In the genomic region with DNA sequence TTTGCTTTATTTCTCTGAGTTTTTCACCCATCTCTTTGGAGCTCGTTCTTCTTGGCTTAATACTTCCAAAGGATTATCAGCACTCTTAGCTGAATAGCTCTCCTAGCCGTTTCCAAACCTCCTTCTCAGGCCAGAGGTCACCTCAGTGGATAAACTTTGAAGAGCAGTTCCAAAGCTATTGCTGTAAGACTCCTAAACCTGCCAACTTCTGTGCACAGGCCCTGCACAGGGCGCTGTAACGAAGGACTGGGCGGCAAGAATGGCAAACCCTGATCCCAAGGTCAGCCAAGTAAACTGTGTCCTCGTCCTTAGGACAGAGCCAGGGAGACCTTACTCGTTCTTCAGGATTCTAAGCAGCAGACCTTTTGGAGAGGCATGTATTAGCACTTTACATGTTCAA, we compare ENCODE assay signal across 11 mouse cellular contexts. TPM values are rescaled to one million over a fixed set of nuclear protein-coding genes. Genes with fewer than 3 reads are reported as not detected.
DNase-seq lines count a peak whose midpoint lies in the region; ATAC-seq and TF ChIP-seq lines count a peak whose summit lies in the region.
"Had no signal": no experiment of that assay in that cellular context is flagged by ENCODE, and none has a peak within 500 bp of the region (broad histone marks: within the 10 kb centered on the region; RNA-seq: fewer than 3 reads in every experiment).

No protein-coding gene starts in this region.

- H3K4me2 ChIP-seq in stomach, postnatal 0 days (replicated peaks; ENCODE audit: low read depth) = no peak overlapping the region
- H3K4me2 ChIP-seq in forebrain, embryonic 12.5 days = no peak overlapping the region
- H3K4me2 ChIP-seq: neural tube, embryonic 13.5 days had no signal

- DNase-seq in adrenal gland, adult (ENCODE audit: inconsistent age in 2 of 2, low spot score in 1 of 2) = peak; percentile 47 to 87
- no peak for DNase-seq in adrenal gland, postnatal 4 days (ENCODE audit: low spot score in 2 of 2)
- DNase-seq in urinary bladder, postnatal 14 days (ENCODE audit: low spot score) = peak; percentile 37
- DNase-seq in urinary bladder, adult 2 months (ENCODE audit: low spot score) = no peak
- peak; percentile 25 for DNase-seq in kidney, postnatal 10 days
- no peak for DNase-seq in stomach, postnatal 0 days (ENCODE audit: low spot score)
- DNase-seq in frontal cortex, postnatal 10 days (ENCODE audit: low spot score in 2 of 2) = no peak

- no peak for ATAC-seq in stomach, postnatal 0 days (ENCODE audit: low FRiP score, low TSS enrichment)
- no peak for ATAC-seq in forebrain, embryonic 12.5 days (ENCODE audit: low FRiP score)
- ATAC-seq: forebrain, embryonic 16.5 days had no signal

- no peak for TF ChIP-seq CTCF in stomach, postnatal 0 days (IDR thresholded peaks at IDR 0.05; ENCODE audit: low read depth)

- H3K27me3 ChIP-seq in stomach, postnatal 0 days (ENCODE audit: control insufficient read depth, insufficient read depth, low read length) = no peaks in the 10 kb centered on the region
- H3K27me3 ChIP-seq in forebrain, embryonic 12.5 days = no peaks in the 10 kb centered on the region
- H3K27me3 ChIP-seq: neural tube, embryonic 13.5 days had no signal

- H3K9me3 ChIP-seq in stomach, postnatal 0 days (ENCODE audit: control insufficient read depth, low read length) = no peaks in the 10 kb centered on the region
- no peaks in the 10 kb centered on the region for H3K9me3 ChIP-seq in forebrain, embryonic 12.5 days
- H3K9me3 ChIP-seq: neural tube, embryonic 13.5 days had no signal

- H3K27ac ChIP-seq in stomach, postnatal 0 days (replicated peaks) = peak overlapping the region; percentile 59; the same call in 1 of the 2 replicates
- no peak overlapping the region for H3K27ac ChIP-seq in forebrain, embryonic 12.5 days
- H3K27ac ChIP-seq: kidney, postnatal 0 days; neural tube, embryonic 13.5 days had no signal

- H3K36me3 ChIP-seq in stomach, postnatal 0 days (ENCODE audit: control insufficient read depth, insufficient read depth, low read length) = 0 out of 2 replicates have a peak, but pooled peaks cover 4% of the 10 kb centered on the region
- peaks cover 9% of the 10 kb centered on the region for H3K36me3 ChIP-seq in forebrain, embryonic 12.5 days (replicated peaks)

- H3K4me1 ChIP-seq in stomach, postnatal 0 days (replicated peaks; ENCODE audit: control insufficient read depth, insufficient read depth) = peaks cover 7% of the 10 kb centered on the region; the same call in 1 of the 2 replicates
- H3K4me1 ChIP-seq in forebrain, embryonic 12.5 days = peaks cover 25% of the 10 kb centered on the region

- H3K4me3 ChIP-seq in stomach, postnatal 0 days (ENCODE audit: low read depth, low read length) = no peak overlapping the region
- no peak overlapping the region for H3K4me3 ChIP-seq in forebrain, embryonic 12.5 days (replicated peaks)
- H3K4me3 ChIP-seq: neural tube, embryonic 13.5 days had no signal

- H3K9ac ChIP-seq in stomach, postnatal 0 days (ENCODE audit: low read length) = no peak overlapping the region
- no peak overlapping the region for H3K9ac ChIP-seq in forebrain, embryonic 12.5 days
- H3K9ac ChIP-seq: neural tube, embryonic 13.5 days had no signal

- TF ChIP-seq EP300 in stomach, postnatal 0 days (optimal IDR thresholded peaks at IDR 0.05) = no peak

- WGBS in stomach, postnatal 0 days = 30% methylated on average over 7 of the region's 7 CpGs
- WGBS in forebrain, embryonic 12.5 days = 50% methylated on average over 7 of the region's 7 CpGs

RNA-seq across cellular contexts. Expression of a gene that starts 6.0 kb away (rescaled TPM):
- 100 to 1,000 TPM; 125 to 127 TPM for total RNA-seq in adrenal gland, postnatal 4 days (2021)
- 27.1 and 47.8 TPM in 2 replicates for polyA plus RNA-seq in urinary bladder, adult 2 months (2012; rRNA removed)
- polyA plus RNA-seq in stomach, postnatal 0 days (2015; fragmentation: Nextera tagmentation; extraction: Ambion mirVana) = 125 and 130 TPM in 2 replicates
- polyA plus RNA-seq in forebrain, embryonic 12.5 days (2016; fragmentation: Nextera tagmentation; extraction: Ambion mirVana) = 93.6 and 94.0 TPM in 2 replicates

RNA-seq across cellular contexts. Expression of a gene that starts 46.7 kb away (rescaled TPM):
- total RNA-seq in adrenal gland, postnatal 4 days (2021) = 10 to 100 TPM; 27.0 to 27.6 TPM
- 25.0 and 34.0 TPM in 2 replicates for polyA plus RNA-seq in urinary bladder, adult 2 months (2012; rRNA removed)
- polyA plus RNA-seq in stomach, postnatal 0 days (2015; fragmentation: Nextera tagmentation; extraction: Ambion mirVana) = 0.70 and 0.82 TPM in 2 replicates
- 0.12 and 0.20 TPM in 2 replicates for polyA plus RNA-seq in forebrain, embryonic 12.5 days (2016; fragmentation: Nextera tagmentation; extraction: Ambion mirVana)

Comparison
In these comparisons a context has a peak if more than half of its experiments do, and no peak if none do; other contexts are left out.
1. DNase-seq: peak in adrenal gland, adult (2 of 2), urinary bladder, postnatal 14 days (single experiment) and kidney, postnatal 10 days (single experiment); none in adrenal gland, postnatal 4 days (0 of 2), urinary bladder, adult 2 months (single experiment), stomach, postnatal 0 days (single experiment) and frontal cortex, postnatal 10 days (0 of 2).
2. RNA of a gene that starts 46.7 kb away (polyA plus RNA-seq): 25.0 to 34.0 TPM in urinary bladder, adult 2 months; 0.70 to 0.82 TPM in stomach, postnatal 0 days and 0.12 to 0.20 TPM in forebrain, embryonic 12.5 days; every median in the first group is over 10 times any median in the second.